ENCODE assay signal across 20 mouse cellular contexts in the genomic region with DNA sequence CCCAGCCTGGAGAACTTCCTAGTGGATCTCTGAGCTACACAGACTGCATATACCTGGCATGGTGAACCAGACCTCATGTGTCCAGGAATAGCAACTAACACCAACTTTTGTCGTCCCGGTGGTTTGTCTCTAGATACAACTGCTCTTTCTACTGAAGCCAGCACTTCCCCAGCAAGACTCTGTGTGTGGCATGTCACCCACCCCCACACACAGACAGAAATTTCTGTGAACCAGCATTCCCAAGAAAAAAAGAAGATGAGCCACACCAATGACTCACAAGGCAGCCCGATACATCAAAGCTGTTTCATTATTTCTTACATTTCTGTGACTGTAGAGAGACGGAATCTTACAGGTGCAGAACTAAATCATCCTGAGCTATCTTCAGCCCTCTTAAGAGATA. TPM values are rescaled to one million over a fixed set of nuclear protein-coding genes. Genes with fewer than 3 reads are reported as not detected.
DNase-seq lines count a peak whose midpoint lies in the region; ATAC-seq and TF ChIP-seq lines count a peak whose summit lies in the region.
"Had no signal": no experiment of that assay in that cellular context is flagged by ENCODE, and none has a peak within 500 bp of the region (broad histone marks: within the 10 kb centered on the region; RNA-seq: fewer than 3 reads in every experiment).

No protein-coding gene starts in this region.

- no peak for DNase-seq in frontal cortex, postnatal 14 days (ENCODE audit: low spot score in 2 of 2)
- DNase-seq in midbrain, embryonic 11.5 days (ENCODE audit: low spot score, missing footprints) = peak; percentile 49
- DNase-seq in midbrain, postnatal 0 days (ENCODE audit: low spot score) = no peak
- DNase-seq in Muller cell, postnatal 12 days (ENCODE audit: inconsistent ontology term) = peak; percentile 43
- DNase-seq in cerebellum, adult 9-11 months = no peak
- no peak for DNase-seq in ovary, postnatal 10 days (ENCODE audit: low spot score)
- DNase-seq: cerebellum, adult 9-10 months; kidney, adult 8-10 months; kidney, postnatal 25 days; layer of hippocampus, postnatal 36 days; lung, postnatal 10 days; spleen, adult 18-20 months had no signal

- peaks cover 19% of the 10 kb centered on the region for H3K79me2 ChIP-seq in myocyte (ENCODE audit: control insufficient read depth, insufficient read depth)

- no peak for TF ChIP-seq POLR2A in myocyte (IDR thresholded peaks at IDR 0.05; ENCODE audit: insufficient read length, low read depth)

- 96% methylated on average over 4 of the region's 4 CpGs for WGBS in midbrain, embryonic 11.5 days
- 95% methylated on average over 4 of the region's 4 CpGs for WGBS in midbrain, postnatal 0 days

- no peak overlapping the region for H3K4me2 ChIP-seq in midbrain, embryonic 11.5 days
- no peak overlapping the region for H3K4me2 ChIP-seq in midbrain, postnatal 0 days (ENCODE audit: low read depth, low read length, poor library complexity, severe bottlenecking)
- H3K4me2 ChIP-seq in myocyte (ENCODE audit: low read depth) = peak overlapping the region; percentile 16
- H3K4me2 ChIP-seq: limb, embryonic 15.5 days; midbrain, embryonic 15.5 days; stomach, embryonic 15.5 days had no signal

- no peaks in the 10 kb centered on the region for H3K9me3 ChIP-seq in midbrain, embryonic 11.5 days (ENCODE audit: control insufficient read depth, low read length)
- no peaks in the 10 kb centered on the region for H3K9me3 ChIP-seq in midbrain, postnatal 0 days (ENCODE audit: low read length)
- H3K9me3 ChIP-seq: hindbrain, embryonic 10.5 days; limb, embryonic 15.5 days; midbrain, embryonic 15.5 days; stomach, embryonic 15.5 days had no signal

- ATAC-seq in frontal cortex, adult (ENCODE audit: low TSS enrichment) = peak; percentile 83
- ATAC-seq in midbrain, embryonic 11.5 days (ENCODE audit: low FRiP score) = no peak
- ATAC-seq in midbrain, postnatal 0 days (ENCODE audit: low FRiP score) = no peak
- ATAC-seq: inflammation-experienced regulatory T-cells, adult 6 months; midbrain, embryonic 15.5 days had no signal

- peaks cover 2% of the 10 kb centered on the region; the same call in 1 of the 2 replicates for H3K36me3 ChIP-seq in midbrain, embryonic 11.5 days (ENCODE audit: control insufficient read depth, insufficient read depth, low read length)
- H3K36me3 ChIP-seq in midbrain, postnatal 0 days (ENCODE audit: insufficient read depth, low read length) = 0 out of 2 replicates have a peak, but pooled peaks cover 3% of the 10 kb centered on the region
- H3K36me3 ChIP-seq in myocyte (ENCODE audit: control insufficient read depth, insufficient read depth) = no peaks in the 10 kb centered on the region
- H3K36me3 ChIP-seq: midbrain, embryonic 15.5 days; stomach, embryonic 15.5 days had no signal

- TF ChIP-seq CTCF in midbrain, postnatal 0 days (IDR thresholded peaks at IDR 0.05) = no peak

- no peak overlapping the region for H3K27ac ChIP-seq in midbrain, embryonic 11.5 days (ENCODE audit: low read depth, low read length)
- no peak overlapping the region for H3K27ac ChIP-seq in midbrain, postnatal 0 days (ENCODE audit: low read depth, low read length)
- H3K27ac ChIP-seq: hindbrain, embryonic 10.5 days; limb, embryonic 15.5 days; midbrain, embryonic 15.5 days; stomach, embryonic 15.5 days had no signal

- H3K4me3 ChIP-seq in midbrain, embryonic 11.5 days (ENCODE audit: low read depth, low read length) = no peak overlapping the region
- no peak overlapping the region for H3K4me3 ChIP-seq in midbrain, postnatal 0 days (ENCODE audit: low read depth, low read length)
- H3K4me3 ChIP-seq in myocyte = no peak overlapping the region
- H3K4me3 ChIP-seq: hindbrain, embryonic 10.5 days; limb, embryonic 15.5 days; midbrain, embryonic 15.5 days; stomach, embryonic 15.5 days had no signal

- no peaks in the 10 kb centered on the region for H3K27me3 ChIP-seq in midbrain, embryonic 11.5 days (ENCODE audit: control insufficient read depth, insufficient read depth, low read length)
- no peaks in the 10 kb centered on the region for H3K27me3 ChIP-seq in midbrain, postnatal 0 days (ENCODE audit: insufficient read depth, low read length)
- no peaks in the 10 kb centered on the region for H3K27me3 ChIP-seq in myocyte (ENCODE audit: control insufficient read depth, insufficient read depth, insufficient read length)
- H3K27me3 ChIP-seq: limb, embryonic 15.5 days; midbrain, embryonic 15.5 days; stomach, embryonic 15.5 days had no signal

- no peak overlapping the region for H3K9ac ChIP-seq in midbrain, embryonic 11.5 days (ENCODE audit: low read length)
- H3K9ac ChIP-seq in midbrain, postnatal 0 days (replicated peaks; ENCODE audit: low read length, poor library complexity, severe bottlenecking) = no peak overlapping the region
- H3K9ac ChIP-seq: limb, embryonic 15.5 days; midbrain, embryonic 15.5 days; stomach, embryonic 15.5 days had no signal

- no peaks in the 10 kb centered on the region for H3K4me1 ChIP-seq in midbrain, embryonic 11.5 days (ENCODE audit: control insufficient read depth, insufficient read depth, low read length)
- H3K4me1 ChIP-seq in midbrain, postnatal 0 days (ENCODE audit: insufficient read depth, low read length) = 0 out of 2 replicates have a peak, but pooled peaks cover 4% of the 10 kb centered on the region
- H3K4me1 ChIP-seq: midbrain, embryonic 15.5 days had no signal

- H3ac ChIP-seq in myocyte (ENCODE audit: control insufficient read depth, insufficient read length) = no peak overlapping the region

TF ChIP-seq in myocyte, 11 proteins besides CTCF, POLR2A, EP300 and RAD21:
- TF ChIP-seq TCF3 (IDR thresholded peaks at IDR 0.05; ENCODE audit: insufficient read length, low read depth) (no peak), CEBPB (IDR thresholded peaks at IDR 0.05; ENCODE audit: insufficient read depth, poor library complexity, severe bottlenecking) (no peak), MYOG (IDR thresholded peaks at IDR 0.05; ENCODE audit: control insufficient read depth in 1 of 3, insufficient read depth in 1 of 3, insufficient read length in 2 of 3, low read depth in 2 of 3) (no peak), E2F4 (IDR thresholded peaks at IDR 0.05; ENCODE audit: insufficient read depth) (no peak), REST (IDR thresholded peaks at IDR 0.05; ENCODE audit: insufficient read depth, insufficient read length) (no peak), MYOD1 (IDR thresholded peaks at IDR 0.05; ENCODE audit: control insufficient read depth in 1 of 3, insufficient read length in 2 of 3, low read depth in 2 of 3) (peak in 1 of 3 experiments; percentile 1), USF1 (IDR thresholded peaks at IDR 0.05; ENCODE audit: low read depth) (no peak)
TF ChIP-seq in myocyte: peak in this region for 1.

RNA-seq across cellular contexts. Expression of a gene that starts 52.2 kb away (rescaled TPM):
- polyA plus RNA-seq in midbrain, embryonic 11.5 days (2014; fragmentation: Nextera tagmentation; extraction: Ambion mirVana) = 37.8 and 46.3 TPM in 2 replicates
- total RNA-seq in midbrain, postnatal 0 days (2014; rRNA removed) = 106 and 137 TPM in 2 replicates
- 91.7 and 96.8 TPM in 2 replicates for polyA plus RNA-seq in midbrain, postnatal 0 days (2015; fragmentation: Nextera tagmentation; extraction: Ambion mirVana)
- polyA plus RNA-seq in myocyte (2012; fragmentation: generic; extraction: Trizol) = 183 TPM
- total RNA-seq: MEL had no signal

RNA-seq across cellular contexts. Expression of a gene that starts 55.6 kb away (rescaled TPM):
- polyA plus RNA-seq in midbrain, embryonic 11.5 days (2014; fragmentation: Nextera tagmentation; extraction: Ambion mirVana) = 16.7 and 17.5 TPM in 2 replicates
- 102 and 129 TPM in 2 replicates for total RNA-seq in midbrain, postnatal 0 days (2014; rRNA removed)
- 35.1 and 42.2 TPM in 2 replicates for polyA plus RNA-seq in midbrain, postnatal 0 days (2015; fragmentation: Nextera tagmentation; extraction: Ambion mirVana)
- 24.6 TPM for polyA plus RNA-seq in myocyte (2012; fragmentation: generic; extraction: Trizol)

Comparison
In these comparisons a context has a peak if more than half of its experiments do, and no peak if none do; other contexts are left out.
1. DNase-seq: peak in midbrain, embryonic 11.5 days (single experiment) and Muller cell, postnatal 12 days (single experiment); none in frontal cortex, postnatal 14 days (0 of 2), midbrain, postnatal 0 days (single experiment), cerebellum, adult 9-11 months (single experiment) and ovary, postnatal 10 days (single experiment).